8 mouse cellular contexts compared by ENCODE assay signal in genomic region chr7:45922928-45923761, GRCm38 (mm10). TPM values are rescaled to one million over a fixed set of nuclear protein-coding genes. Genes with fewer than 3 reads are reported as not detected.
DNase-seq lines count a peak whose midpoint lies in the region; ATAC-seq and TF ChIP-seq lines count a peak whose summit lies in the region.

No protein-coding gene starts in this region.

- ATAC-seq in forebrain, embryonic 12.5 days (ENCODE audit: low FRiP score) = peak; percentile 92
- ATAC-seq in heart, postnatal 0 days (ENCODE audit: insufficient read depth, low read depth) = peak; percentile 86
- ATAC-seq in liver, embryonic 16.5 days (ENCODE audit: low read depth) = peak; percentile 82
- peak; percentile 93 for ATAC-seq in neural tube, embryonic 13.5 days (ENCODE audit: low read depth)

- DNase-seq in CD8-positive naive resting alpha-beta T cell, adult 2 months (ENCODE audit: low read depth in 2 of 2, low spot score in 2 of 2) = peak; percentile 90 to 91
- peak; percentile 92 for DNase-seq in c-Kit-positive CD71-positive TER-119-positive erythroid progenitor cells, embryonic 14.5 days (ENCODE audit: low spot score)
- DNase-seq in heart, postnatal 0 days (ENCODE audit: low spot score) = peak; percentile 99
- DNase-seq in kidney, postnatal 4 days = peak; percentile 95 to 97

- peaks cover 11% of the 10 kb centered on the region for H3K4me1 ChIP-seq in forebrain, embryonic 12.5 days
- H3K4me1 ChIP-seq in heart, postnatal 0 days (ENCODE audit: control insufficient read depth, insufficient read depth) = no peaks in the 10 kb centered on the region
- peaks cover 46% of the 10 kb centered on the region for H3K4me1 ChIP-seq in liver, embryonic 16.5 days (ENCODE audit: control insufficient read depth, low read depth, low read length)
- peaks cover 15% of the 10 kb centered on the region for H3K4me1 ChIP-seq in neural tube, embryonic 13.5 days (replicated peaks)
- peaks cover 27% of the 10 kb centered on the region for H3K4me1 ChIP-seq in testis, adult 2 months (ENCODE audit: control insufficient read depth, insufficient read depth, low read length)

- TF ChIP-seq POLR2A in testis, adult 2 months (IDR thresholded peaks at IDR 0.05; ENCODE audit: control insufficient read depth, low read depth, low read length) = peak; percentile 80

- no peaks in the 10 kb centered on the region for H3K36me3 ChIP-seq in forebrain, embryonic 12.5 days (replicated peaks)
- H3K36me3 ChIP-seq in heart, postnatal 0 days (replicated peaks; ENCODE audit: control insufficient read depth, insufficient read depth, low read length) = 0 out of 2 replicates have a peak, but pooled peaks cover 3% of the 10 kb centered on the region
- no peaks in the 10 kb centered on the region for H3K36me3 ChIP-seq in liver, embryonic 16.5 days (ENCODE audit: control insufficient read depth, insufficient read depth)
- no peaks in the 10 kb centered on the region for H3K36me3 ChIP-seq in neural tube, embryonic 13.5 days
- no peaks in the 10 kb centered on the region for H3K36me3 ChIP-seq in testis, adult 2 months (ENCODE audit: control insufficient read depth, insufficient read depth, low read length)

- H3K9me3 ChIP-seq in forebrain, embryonic 12.5 days = no peaks in the 10 kb centered on the region
- H3K9me3 ChIP-seq in heart, postnatal 0 days (replicated peaks; ENCODE audit: control insufficient read depth, low read length) = no peaks in the 10 kb centered on the region
- no peaks in the 10 kb centered on the region for H3K9me3 ChIP-seq in liver, embryonic 16.5 days (replicated peaks; ENCODE audit: control insufficient read depth, low read length)
- H3K9me3 ChIP-seq in neural tube, embryonic 13.5 days = no peaks in the 10 kb centered on the region

- H3K27me3 ChIP-seq in forebrain, embryonic 12.5 days = peaks cover 25% of the 10 kb centered on the region
- no peaks in the 10 kb centered on the region for H3K27me3 ChIP-seq in heart, postnatal 0 days (ENCODE audit: control insufficient read depth, insufficient read depth, low read length)
- H3K27me3 ChIP-seq in liver, embryonic 16.5 days (ENCODE audit: control insufficient read depth, insufficient read depth, low read depth, low read length) = no peaks in the 10 kb centered on the region
- peaks cover 14% of the 10 kb centered on the region for H3K27me3 ChIP-seq in neural tube, embryonic 13.5 days
- no peaks in the 10 kb centered on the region for H3K27me3 ChIP-seq in testis, adult 2 months (ENCODE audit: control insufficient read depth, insufficient read depth, low read length)

- peak overlapping the region; percentile 58 for H3K4me2 ChIP-seq in forebrain, embryonic 12.5 days
- peak overlapping the region; percentile 65 for H3K4me2 ChIP-seq in heart, postnatal 0 days (ENCODE audit: low read depth, low read length)
- peak overlapping the region; percentile 73 for H3K4me2 ChIP-seq in liver, embryonic 16.5 days (ENCODE audit: low read depth, low read length)
- peak overlapping the region; percentile 54 for H3K4me2 ChIP-seq in neural tube, embryonic 13.5 days

- H3K27ac ChIP-seq in forebrain, embryonic 12.5 days = peak overlapping the region; percentile 78
- peak overlapping the region; percentile 90 for H3K27ac ChIP-seq in heart, postnatal 0 days (ENCODE audit: low read depth)
- peak overlapping the region; percentile 88 for H3K27ac ChIP-seq in liver, embryonic 16.5 days (ENCODE audit: low read length)
- peak overlapping the region; percentile 86 for H3K27ac ChIP-seq in neural tube, embryonic 13.5 days (replicated peaks)
- peak overlapping the region; percentile 93 for H3K27ac ChIP-seq in testis, adult 2 months (ENCODE audit: control insufficient read depth, insufficient read depth, low read depth, low read length)

- TF ChIP-seq CTCF in heart, postnatal 0 days (IDR thresholded peaks at IDR 0.05; ENCODE audit: low read depth) = no peak
- TF ChIP-seq CTCF in testis, adult 2 months (IDR thresholded peaks at IDR 0.05; ENCODE audit: control insufficient read depth, insufficient read depth, insufficient replicate concordance, low read depth, low read length) = no peak

- no peak; the same call in 1 of the 2 replicates for TF ChIP-seq EP300 in heart, postnatal 0 days (IDR thresholded peaks at IDR 0.05; ENCODE audit: low read depth)

- WGBS in forebrain, embryonic 12.5 days = 2% methylated on average over 37 of the region's 37 CpGs
- 1% methylated on average over 37 of the region's 37 CpGs for WGBS in heart, postnatal 0 days
- under 1% methylated on average over 37 of the region's 37 CpGs for WGBS in liver, embryonic 16.5 days (ENCODE audit: insufficient replicate concordance)
- under 1% methylated on average over 37 of the region's 37 CpGs for WGBS in neural tube, embryonic 13.5 days

- peak overlapping the region; percentile 41 for H3K4me3 ChIP-seq in forebrain, embryonic 12.5 days (replicated peaks)
- H3K4me3 ChIP-seq in heart, postnatal 0 days (ENCODE audit: low read depth, low read length) = peak overlapping the region; percentile 51
- peak overlapping the region; percentile 59 for H3K4me3 ChIP-seq in liver, embryonic 16.5 days (ENCODE audit: low read depth, low read length)
- peak overlapping the region; percentile 44 for H3K4me3 ChIP-seq in neural tube, embryonic 13.5 days
- peak overlapping the region; percentile 84 for H3K4me3 ChIP-seq in testis, adult 2 months (ENCODE audit: control insufficient read depth, low read depth, low read length)

- H3K9ac ChIP-seq in forebrain, embryonic 12.5 days = 0 out of 2 replicates have a peak overlapping the region, but pooled peaks have one; percentile 9
- peak overlapping the region; percentile 28; the same call in 1 of the 2 replicates for H3K9ac ChIP-seq in heart, postnatal 0 days (replicated peaks; ENCODE audit: low read depth, low read length)
- H3K9ac ChIP-seq in liver, embryonic 16.5 days (ENCODE audit: low read depth, low read length) = peak overlapping the region; percentile 22
- peak overlapping the region; percentile 60 for H3K9ac ChIP-seq in neural tube, embryonic 13.5 days

RNA-seq across cellular contexts. Expression of gene Ccdc114, which starts 0.7 kb away (rescaled TPM):
- polyA plus RNA-seq in forebrain, embryonic 12.5 days (2016; fragmentation: Nextera tagmentation; extraction: Ambion mirVana) = 2.7 and 4.7 TPM in 2 replicates
- total RNA-seq in heart, postnatal 0 days (2014; rRNA removed; ENCODE audit: low replicate concordance) = 1.2 and 1.7 TPM in 2 replicates
- polyA plus RNA-seq in heart, postnatal 0 days (2015; fragmentation: Nextera tagmentation; extraction: Ambion mirVana) = 2.2 and 2.9 TPM in 2 replicates
- 0.94 and 1.2 TPM in 2 replicates for polyA plus RNA-seq in liver, embryonic 16.5 days (2015; fragmentation: Nextera tagmentation; extraction: Ambion mirVana)
- polyA plus RNA-seq in neural tube, embryonic 13.5 days (2015; fragmentation: Nextera tagmentation; extraction: Ambion mirVana) = 3.4 and 3.8 TPM in 2 replicates
- polyA plus RNA-seq in testis, adult 2 months (2012; rRNA removed) = 19.7 and 26.2 TPM in 2 replicates

RNA-seq across cellular contexts. Expression of gene Emp3, which starts 1.9 kb away (rescaled TPM):
- 19.9 and 20.5 TPM in 2 replicates for polyA plus RNA-seq in forebrain, embryonic 12.5 days (2016; fragmentation: Nextera tagmentation; extraction: Ambion mirVana)
- total RNA-seq in heart, postnatal 0 days (2014; rRNA removed; ENCODE audit: low replicate concordance) = 43.4 and 46.1 TPM in 2 replicates
- 73.0 and 75.6 TPM in 2 replicates for polyA plus RNA-seq in heart, postnatal 0 days (2015; fragmentation: Nextera tagmentation; extraction: Ambion mirVana)
- polyA plus RNA-seq in liver, embryonic 16.5 days (2015; fragmentation: Nextera tagmentation; extraction: Ambion mirVana) = 55.5 and 56.5 TPM in 2 replicates
- polyA plus RNA-seq in neural tube, embryonic 13.5 days (2015; fragmentation: Nextera tagmentation; extraction: Ambion mirVana) = 47.4 and 51.6 TPM in 2 replicates
- 80.7 and 85.0 TPM in 2 replicates for polyA plus RNA-seq in testis, adult 2 months (2012; rRNA removed)

RNA-seq across cellular contexts. Expression of gene Tmem143, which starts 26.4 kb away (rescaled TPM):
- polyA plus RNA-seq in forebrain, embryonic 12.5 days (2016; fragmentation: Nextera tagmentation; extraction: Ambion mirVana) = 3.3 and 3.9 TPM in 2 replicates
- total RNA-seq in heart, postnatal 0 days (2014; rRNA removed; ENCODE audit: low replicate concordance) = 94.0 and 124 TPM in 2 replicates
- 11.7 and 12.0 TPM in 2 replicates for polyA plus RNA-seq in heart, postnatal 0 days (2015; fragmentation: Nextera tagmentation; extraction: Ambion mirVana)
- polyA plus RNA-seq in liver, embryonic 16.5 days (2015; fragmentation: Nextera tagmentation; extraction: Ambion mirVana) = 3.5 and 4.3 TPM in 2 replicates
- 4.7 and 5.1 TPM in 2 replicates for polyA plus RNA-seq in neural tube, embryonic 13.5 days (2015; fragmentation: Nextera tagmentation; extraction: Ambion mirVana)
- 8.1 and 8.8 TPM in 2 replicates for polyA plus RNA-seq in testis, adult 2 months (2012; rRNA removed)

RNA-seq across cellular contexts. Expression of gene Syngr4, which starts 26.6 kb away (rescaled TPM):
- 0.63 and 0.88 TPM in 2 replicates for polyA plus RNA-seq in forebrain, embryonic 12.5 days (2016; fragmentation: Nextera tagmentation; extraction: Ambion mirVana)
- 0.27 TPM in 1 of 2 replicates, not detected in the other for total RNA-seq in heart, postnatal 0 days (2014; rRNA removed; ENCODE audit: low replicate concordance)
- polyA plus RNA-seq in heart, postnatal 0 days (2015; fragmentation: Nextera tagmentation; extraction: Ambion mirVana) = 0.58 and 0.71 TPM in 2 replicates
- 0.71 and 0.95 TPM in 2 replicates for polyA plus RNA-seq in liver, embryonic 16.5 days (2015; fragmentation: Nextera tagmentation; extraction: Ambion mirVana)
- polyA plus RNA-seq in neural tube, embryonic 13.5 days (2015; fragmentation: Nextera tagmentation; extraction: Ambion mirVana) = not detected in 2 replicates
- 758 and 764 TPM in 2 replicates for polyA plus RNA-seq in testis, adult 2 months (2012; rRNA removed)

RNA-seq across cellular contexts. Expression of gene Grin2d, which starts 45.0 kb away (rescaled TPM):
- polyA plus RNA-seq in forebrain, embryonic 12.5 days (2016; fragmentation: Nextera tagmentation; extraction: Ambion mirVana) = 0.33 and 0.47 TPM in 2 replicates
- 1.0 and 3.1 TPM in 2 replicates for total RNA-seq in heart, postnatal 0 days (2014; rRNA removed; ENCODE audit: low replicate concordance)
- polyA plus RNA-seq in heart, postnatal 0 days (2015; fragmentation: Nextera tagmentation; extraction: Ambion mirVana) = 0.12 and 0.16 TPM in 2 replicates
- polyA plus RNA-seq in liver, embryonic 16.5 days (2015; fragmentation: Nextera tagmentation; extraction: Ambion mirVana) = 0.04 and 0.05 TPM in 2 replicates
- polyA plus RNA-seq in neural tube, embryonic 13.5 days (2015; fragmentation: Nextera tagmentation; extraction: Ambion mirVana) = 1.6 and 2.1 TPM in 2 replicates
- 21.1 and 22.3 TPM in 2 replicates for polyA plus RNA-seq in testis, adult 2 months (2012; rRNA removed)

Comparison
In these comparisons a context has a peak if more than half of its experiments do, and no peak if none do; other contexts are left out.
1. Peak in every context shown above with its lines: DNase-seq, ATAC-seq, H3K4me3 ChIP-seq and H3K27ac ChIP-seq.
2. H3K9ac ChIP-seq: peak in every context shown above with its lines; median percentile 60 in neural tube, embryonic 13.5 days; 28 in heart, postnatal 0 days; 22 in liver, embryonic 16.5 days; 9 in forebrain, embryonic 12.5 days.